In the genomic region with DNA sequence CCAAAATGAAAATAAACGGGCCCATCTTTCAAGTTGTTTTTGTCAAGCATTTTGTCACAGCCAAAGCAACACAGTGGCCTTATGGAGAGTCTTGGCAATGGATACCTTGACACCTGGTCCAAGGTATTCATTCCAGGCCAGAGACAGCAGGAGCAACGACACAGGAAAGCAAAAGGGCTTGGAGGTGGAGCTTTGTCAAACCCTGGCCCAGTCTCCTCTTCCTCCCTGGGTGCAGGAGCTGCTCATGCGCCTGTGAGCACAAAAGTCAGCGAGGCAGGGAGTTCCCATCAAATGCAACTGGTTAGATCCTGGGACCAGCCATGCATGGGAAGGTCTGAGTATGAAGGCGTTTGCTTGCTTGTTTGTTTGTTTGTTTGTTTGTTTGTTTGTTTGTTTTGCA, we compare ENCODE assay signal across 11 mouse cellular contexts. TPM values are rescaled to one million over a fixed set of nuclear protein-coding genes. Genes with fewer than 3 reads are reported as not detected.
DNase-seq lines count a peak whose midpoint lies in the region; ATAC-seq and TF ChIP-seq lines count a peak whose summit lies in the region.
"Had no signal": no experiment of that assay in that cellular context is flagged by ENCODE, and none has a peak within 500 bp of the region (broad histone marks: within the 10 kb centered on the region; RNA-seq: fewer than 3 reads in every experiment).

No protein-coding gene starts in this region.

- no peak overlapping the region for H3K9ac ChIP-seq in forebrain, embryonic 14.5 days (ENCODE audit: low read length)
- H3K9ac ChIP-seq in forebrain, embryonic 16.5 days (replicated peaks; ENCODE audit: low read depth, low read length): no peak overlapping the region
- no peak overlapping the region for H3K9ac ChIP-seq in intestine, embryonic 14.5 days (ENCODE audit: low read length)
- no peak overlapping the region for H3K9ac ChIP-seq in intestine, postnatal 0 days (ENCODE audit: low read depth, low read length)
- H3K9ac ChIP-seq in intestine, embryonic 15.5 days: no peak overlapping the region
- no peak overlapping the region for H3K9ac ChIP-seq in midbrain, postnatal 0 days (replicated peaks; ENCODE audit: low read length, poor library complexity, severe bottlenecking)
- H3K9ac ChIP-seq: lung, embryonic 15.5 days had no signal

- 75% methylated on average over 5 of the region's 5 CpGs for WGBS in forebrain, embryonic 14.5 days
- 67% methylated on average over 5 of the region's 5 CpGs for WGBS in forebrain, embryonic 16.5 days
- 69% methylated on average over 5 of the region's 5 CpGs for WGBS in intestine, embryonic 14.5 days
- WGBS in intestine, postnatal 0 days: 54% methylated on average over 5 of the region's 5 CpGs
- 59% methylated on average over 5 of the region's 5 CpGs for WGBS in intestine, embryonic 15.5 days
- 73% methylated on average over 5 of the region's 5 CpGs for WGBS in midbrain, postnatal 0 days
- WGBS in limb, embryonic 10.5 days: 79% methylated on average over 5 of the region's 5 CpGs

- no peak for TF ChIP-seq CTCF in intestine, postnatal 0 days (IDR thresholded peaks at IDR 0.05; ENCODE audit: low read depth)
- TF ChIP-seq CTCF in midbrain, postnatal 0 days (IDR thresholded peaks at IDR 0.05): no peak

- no peak overlapping the region for H3K4me2 ChIP-seq in forebrain, embryonic 14.5 days (ENCODE audit: low read length)
- no peak overlapping the region for H3K4me2 ChIP-seq in forebrain, embryonic 16.5 days (ENCODE audit: low read length)
- H3K4me2 ChIP-seq in intestine, embryonic 14.5 days (ENCODE audit: low read length): no peak overlapping the region
- H3K4me2 ChIP-seq in intestine, postnatal 0 days (replicated peaks; ENCODE audit: low read depth): no peak overlapping the region
- H3K4me2 ChIP-seq in intestine, embryonic 15.5 days (replicated peaks): no peak overlapping the region
- H3K4me2 ChIP-seq in midbrain, postnatal 0 days (ENCODE audit: low read depth, low read length, poor library complexity, severe bottlenecking): no peak overlapping the region
- H3K4me2 ChIP-seq: lung, embryonic 15.5 days had no signal

- H3K9me3 ChIP-seq in forebrain, embryonic 14.5 days (replicated peaks; ENCODE audit: control insufficient read depth, low read length): no peaks in the 10 kb centered on the region
- H3K9me3 ChIP-seq in forebrain, embryonic 16.5 days (ENCODE audit: control insufficient read depth, low read length): no peaks in the 10 kb centered on the region
- H3K9me3 ChIP-seq in intestine, embryonic 14.5 days (ENCODE audit: control insufficient read depth, low read length): no peaks in the 10 kb centered on the region
- no peaks in the 10 kb centered on the region for H3K9me3 ChIP-seq in intestine, postnatal 0 days (ENCODE audit: control insufficient read depth)
- H3K9me3 ChIP-seq in intestine, embryonic 15.5 days: no peaks in the 10 kb centered on the region
- H3K9me3 ChIP-seq in midbrain, postnatal 0 days (ENCODE audit: low read length): no peaks in the 10 kb centered on the region
- H3K9me3 ChIP-seq in limb, embryonic 10.5 days (replicated peaks): no peaks in the 10 kb centered on the region
- H3K9me3 ChIP-seq: lung, embryonic 15.5 days had no signal

- ATAC-seq in forebrain, embryonic 14.5 days: no peak
- ATAC-seq in forebrain, embryonic 16.5 days: no peak
- no peak for ATAC-seq in intestine, embryonic 14.5 days (replicated peaks; ENCODE audit: low FRiP score, low TSS enrichment, low read depth)
- ATAC-seq in intestine, postnatal 0 days: no peak
- no peak for ATAC-seq in intestine, embryonic 15.5 days
- no peak for ATAC-seq in midbrain, postnatal 0 days (ENCODE audit: low FRiP score)

- no peaks in the 10 kb centered on the region for H3K4me1 ChIP-seq in forebrain, embryonic 14.5 days (ENCODE audit: control insufficient read depth, insufficient read depth, low read length)
- no peaks in the 10 kb centered on the region for H3K4me1 ChIP-seq in forebrain, embryonic 16.5 days (replicated peaks; ENCODE audit: control insufficient read depth, insufficient read depth, low read length)
- peaks cover 25% of the 10 kb centered on the region for H3K4me1 ChIP-seq in intestine, embryonic 14.5 days (replicated peaks; ENCODE audit: control insufficient read depth, insufficient read depth, low read length)
- peaks cover 8% of the 10 kb centered on the region; the same call in 1 of the 2 replicates for H3K4me1 ChIP-seq in intestine, postnatal 0 days (replicated peaks; ENCODE audit: control insufficient read depth, insufficient read depth, low read length)
- peaks cover 24% of the 10 kb centered on the region for H3K4me1 ChIP-seq in intestine, embryonic 15.5 days (replicated peaks)
- H3K4me1 ChIP-seq in midbrain, postnatal 0 days (ENCODE audit: insufficient read depth, low read length): no peaks in the 10 kb centered on the region
- peaks cover 17% of the 10 kb centered on the region for H3K4me1 ChIP-seq in limb, embryonic 10.5 days

- DNase-seq in forebrain, embryonic 14.5 days (ENCODE audit: low spot score): peak; percentile 23
- DNase-seq in intestine, embryonic 14.5 days (ENCODE audit: low spot score): no peak
- peak; percentile 93 for DNase-seq in cerebellum, adult 11-12 months
- no peak for DNase-seq in midbrain, postnatal 0 days (ENCODE audit: low spot score)
- DNase-seq in limb, embryonic 10.5 days (ENCODE audit: low spot score): no peak
- DNase-seq: kidney, adult 9 months; thymus, postnatal 36 days had no signal

- H3K27me3 ChIP-seq in forebrain, embryonic 14.5 days (replicated peaks; ENCODE audit: control insufficient read depth, insufficient read depth, low read length): no peaks in the 10 kb centered on the region
- H3K27me3 ChIP-seq in forebrain, embryonic 16.5 days (replicated peaks; ENCODE audit: control insufficient read depth, insufficient read depth, low read length): no peaks in the 10 kb centered on the region
- H3K27me3 ChIP-seq in intestine, embryonic 14.5 days (replicated peaks; ENCODE audit: control insufficient read depth, insufficient read depth, low read length): no peaks in the 10 kb centered on the region
- H3K27me3 ChIP-seq in intestine, postnatal 0 days (replicated peaks; ENCODE audit: control insufficient read depth, insufficient read depth, low read length): no peaks in the 10 kb centered on the region
- H3K27me3 ChIP-seq in intestine, embryonic 15.5 days (replicated peaks): 0 out of 2 replicates have a peak, but pooled peaks cover 2% of the 10 kb centered on the region
- H3K27me3 ChIP-seq in midbrain, postnatal 0 days (ENCODE audit: insufficient read depth, low read length): no peaks in the 10 kb centered on the region
- no peaks in the 10 kb centered on the region for H3K27me3 ChIP-seq in limb, embryonic 10.5 days (ENCODE audit: low read depth, poor library complexity, severe bottlenecking)
- H3K27me3 ChIP-seq: lung, embryonic 15.5 days had no signal

- H3K4me3 ChIP-seq in forebrain, embryonic 14.5 days (ENCODE audit: low read depth, low read length): no peak overlapping the region
- no peak overlapping the region for H3K4me3 ChIP-seq in forebrain, embryonic 16.5 days (replicated peaks; ENCODE audit: low read length)
- H3K4me3 ChIP-seq in intestine, embryonic 14.5 days (ENCODE audit: low read depth, low read length): no peak overlapping the region
- H3K4me3 ChIP-seq in intestine, postnatal 0 days (ENCODE audit: low read depth, low read length): no peak overlapping the region
- H3K4me3 ChIP-seq in intestine, embryonic 15.5 days (replicated peaks): no peak overlapping the region
- H3K4me3 ChIP-seq in midbrain, postnatal 0 days (ENCODE audit: low read depth, low read length): no peak overlapping the region
- H3K4me3 ChIP-seq in limb, embryonic 10.5 days: no peak overlapping the region
- H3K4me3 ChIP-seq: lung, embryonic 15.5 days had no signal

- H3K27ac ChIP-seq in forebrain, embryonic 14.5 days (ENCODE audit: low read depth, low read length): no peak overlapping the region
- H3K27ac ChIP-seq in forebrain, embryonic 16.5 days (ENCODE audit: low read length): no peak overlapping the region
- peak overlapping the region; percentile 69; the same call in 1 of the 2 replicates for H3K27ac ChIP-seq in intestine, embryonic 14.5 days (ENCODE audit: low read depth)
- no peak overlapping the region for H3K27ac ChIP-seq in intestine, postnatal 0 days (ENCODE audit: low read depth, low read length)
- H3K27ac ChIP-seq in intestine, embryonic 15.5 days: peak overlapping the region; percentile 81
- no peak overlapping the region for H3K27ac ChIP-seq in midbrain, postnatal 0 days (ENCODE audit: low read depth, low read length)
- H3K27ac ChIP-seq in limb, embryonic 10.5 days: no peak overlapping the region

- H3K36me3 ChIP-seq in forebrain, embryonic 14.5 days (ENCODE audit: control insufficient read depth, insufficient read depth, low read length): no peaks in the 10 kb centered on the region
- H3K36me3 ChIP-seq in forebrain, embryonic 16.5 days (ENCODE audit: control insufficient read depth, insufficient read depth): no peaks in the 10 kb centered on the region
- no peaks in the 10 kb centered on the region for H3K36me3 ChIP-seq in intestine, embryonic 14.5 days (ENCODE audit: control insufficient read depth, insufficient read depth, low read length)
- H3K36me3 ChIP-seq in intestine, postnatal 0 days (ENCODE audit: control insufficient read depth, insufficient read depth): no peaks in the 10 kb centered on the region
- no peaks in the 10 kb centered on the region for H3K36me3 ChIP-seq in intestine, embryonic 15.5 days
- H3K36me3 ChIP-seq in midbrain, postnatal 0 days (ENCODE audit: insufficient read depth, low read length): no peaks in the 10 kb centered on the region
- no peaks in the 10 kb centered on the region for H3K36me3 ChIP-seq in limb, embryonic 10.5 days
- H3K36me3 ChIP-seq: lung, embryonic 15.5 days had no signal

RNA-seq across cellular contexts. Expression of a gene that starts 21.7 kb away (rescaled TPM):
- 2.6 and 6.2 TPM in 2 replicates for polyA plus RNA-seq in forebrain, embryonic 14.5 days (2014; fragmentation: Nextera tagmentation; extraction: Ambion mirVana)
- polyA plus RNA-seq in forebrain, embryonic 16.5 days (2015; fragmentation: Nextera tagmentation; extraction: Ambion mirVana): 10.0 and 11.1 TPM in 2 replicates
- 16.6 and 18.2 TPM in 2 replicates for polyA plus RNA-seq in intestine, embryonic 14.5 days (2014; fragmentation: Nextera tagmentation; extraction: Ambion mirVana)
- 13.0 and 13.6 TPM in 2 replicates for polyA plus RNA-seq in intestine, postnatal 0 days (2015; fragmentation: Nextera tagmentation; extraction: Ambion mirVana)
- polyA plus RNA-seq in intestine, embryonic 15.5 days (2015; fragmentation: Nextera tagmentation; extraction: Ambion mirVana): 18.6 and 19.4 TPM in 2 replicates
- 11.0 and 12.5 TPM in 2 replicates for total RNA-seq in midbrain, postnatal 0 days (2014; rRNA removed)
- polyA plus RNA-seq in midbrain, postnatal 0 days (2015; fragmentation: Nextera tagmentation; extraction: Ambion mirVana): 5.8 and 6.2 TPM in 2 replicates
- 0.96 and 1.2 TPM in 2 replicates for polyA plus RNA-seq in limb, embryonic 10.5 days (2016; fragmentation: Nextera tagmentation; extraction: Ambion mirVana)

RNA-seq across cellular contexts. Expression of a gene that starts 45.1 kb away (rescaled TPM):
- polyA plus RNA-seq in forebrain, embryonic 14.5 days (2014; fragmentation: Nextera tagmentation; extraction: Ambion mirVana): 22.9 and 24.7 TPM in 2 replicates
- 22.0 and 29.9 TPM in 2 replicates for polyA plus RNA-seq in forebrain, embryonic 16.5 days (2015; fragmentation: Nextera tagmentation; extraction: Ambion mirVana)
- polyA plus RNA-seq in intestine, embryonic 14.5 days (2014; fragmentation: Nextera tagmentation; extraction: Ambion mirVana): 22.9 and 27.4 TPM in 2 replicates
- polyA plus RNA-seq in intestine, postnatal 0 days (2015; fragmentation: Nextera tagmentation; extraction: Ambion mirVana): 17.0 and 19.2 TPM in 2 replicates
- polyA plus RNA-seq in intestine, embryonic 15.5 days (2015; fragmentation: Nextera tagmentation; extraction: Ambion mirVana): 26.0 and 27.1 TPM in 2 replicates
- total RNA-seq in midbrain, postnatal 0 days (2014; rRNA removed): 30.9 and 31.8 TPM in 2 replicates
- polyA plus RNA-seq in midbrain, postnatal 0 days (2015; fragmentation: Nextera tagmentation; extraction: Ambion mirVana): 36.7 and 38.8 TPM in 2 replicates
- 4.9 and 6.3 TPM in 2 replicates for polyA plus RNA-seq in limb, embryonic 10.5 days (2016; fragmentation: Nextera tagmentation; extraction: Ambion mirVana)

Comparison
In these comparisons a context has a peak if more than half of its experiments do, and no peak if none do; other contexts are left out.
1. H3K27ac ChIP-seq: peak in intestine, embryonic 14.5 days (single experiment) and intestine, embryonic 15.5 days (single experiment); none in forebrain, embryonic 14.5 days (single experiment), forebrain, embryonic 16.5 days (single experiment), intestine, postnatal 0 days (single experiment), midbrain, postnatal 0 days (single experiment) and limb, embryonic 10.5 days (single experiment).
2. DNase-seq: peak in forebrain, embryonic 14.5 days (single experiment) and cerebellum, adult 11-12 months (single experiment); none in intestine, embryonic 14.5 days (single experiment), midbrain, postnatal 0 days (single experiment) and limb, embryonic 10.5 days (single experiment).